Mouse (Mus musculus) MEL (cell line): ENCODE measurements around the gene Gtf2b. TPM values are rescaled to one million over a fixed set of nuclear protein-coding genes. Genes with fewer than 3 reads are reported as not detected.
A peak's percentile ranks its signal among the peaks of the same experiment; 100 is the strongest.

ENCODE experiments used
- DNase-seq: peaks from one replicate; pipeline ENCODE4 v3.0.0; 2011; ENCODE audit warnings: low read depth, low spot score
- H3K27ac ChIP-seq: 2 replicates; pipeline ENCODE4 v1.5.1; 2012; ENCODE audit warnings: low read depth, mild to moderate bottlenecking, control low read depth, low read length, moderate library complexity; ENCODE audit not compliant: control insufficient read depth
- H3K27me3 ChIP-seq, 2 experiments: fragments of 150-350 bp in 1 of 2; sonication (generic) in 1 of 2; 2 replicates each; pipeline ENCODE4 v1.6.1; 2012; ENCODE audit warnings: low read length in 2 of 2, mild to moderate bottlenecking in 2 of 2, improper control_type of control experiment in 1 of 2, moderate library complexity in 1 of 2; ENCODE audit not compliant: insufficient read depth in 2 of 2, control insufficient read depth in 1 of 2
- H3K36me3 ChIP-seq, 2 experiments: 2 replicates each; pipeline ENCODE4 v1.6.1; 2012 to 2014; ENCODE audit warnings: low read length in 2 of 2, improper control_type of control experiment in 1 of 2, inconsistent platforms in 1 of 2, mild to moderate bottlenecking in 1 of 2; ENCODE audit not compliant: insufficient read depth in 2 of 2, control insufficient read depth in 1 of 2
- H3K4me1 ChIP-seq, 2 experiments: fragments of 150-350 bp in 1 of 2; sonication (generic) in 1 of 2; 2 replicates each; pipeline ENCODE4 v1.6.1; 2012; ENCODE audit warnings: low read length in 2 of 2, improper control_type of control experiment in 1 of 2, mild to moderate bottlenecking in 1 of 2; ENCODE audit not compliant: insufficient read depth in 2 of 2, control insufficient read depth in 1 of 2
- H3K4me3 ChIP-seq, 2 experiments: fragments of 150-350 bp in 1 of 2; sonication (generic) in 1 of 2; 2 replicates each; pipeline ENCODE4 v1.5.1; 2012; ENCODE audit warnings: low read depth in 2 of 2, low read length in 2 of 2, mild to moderate bottlenecking in 2 of 2, moderate library complexity in 2 of 2, control low read depth in 1 of 2, improper control_type of control experiment in 1 of 2; ENCODE audit not compliant: control insufficient read depth in 1 of 2, insufficient read depth in 1 of 2
- H3K79me2 ChIP-seq: 2 replicates; pipeline ENCODE4 v1.6.1; 2012; ENCODE audit warnings: mild to moderate bottlenecking, low read length, moderate library complexity; ENCODE audit not compliant: control insufficient read depth, poor library complexity, insufficient read depth
- H3K9ac ChIP-seq: 2 replicates; pipeline ENCODE4 v1.6.1; 2012; ENCODE audit warnings: low read depth, mild to moderate bottlenecking, control low read depth, low read length, moderate library complexity; ENCODE audit not compliant: control insufficient read depth, poor library complexity, severe bottlenecking
- H3K9me3 ChIP-seq: fragments of 150-350 bp; sonication (generic); replicated peaks from 2 replicates; pipeline ENCODE4 v1.6.1; 2012; ENCODE audit warnings: mild to moderate bottlenecking, low read length, improper control_type of control experiment, moderate library complexity; ENCODE audit not compliant: insufficient read depth
- CHD1 ChIP-seq: IDR thresholded peaks from 2 replicates; pipeline ENCODE4 v1.6.1; 2012; ENCODE audit warnings: low read depth, mild to moderate bottlenecking, inconsistent platforms, low read length, improper control_type of control experiment
- CTCF ChIP-seq, 3 experiments: IDR thresholded peaks in 2 of 3; conservative IDR thresholded peaks in 1 of 3; 2 replicates each; pipeline ENCODE4 v1.5.1; 2011 to 2012; ENCODE audit warnings: low read length in 3 of 3, low read depth in 2 of 3, mild to moderate bottlenecking in 2 of 3, improper control_type of control experiment in 1 of 3, inconsistent platforms in 1 of 3, mixed read lengths in 1 of 3, moderate library complexity in 1 of 3; ENCODE audit not compliant: control insufficient read depth in 1 of 3, insufficient read depth in 1 of 3, poor library complexity in 1 of 3, severe bottlenecking in 1 of 3
- ELF1 ChIP-seq: IDR thresholded peaks from 2 replicates; pipeline ENCODE4 v1.6.1; 2014; ENCODE audit warnings: low read depth, mild to moderate bottlenecking, inconsistent platforms, low read length, improper control_type of control experiment, moderate library complexity
- EP300 ChIP-seq, 2 experiments: IDR thresholded peaks; 2 replicates each; pipeline ENCODE4 v1.6.1; 2011; ENCODE audit warnings: improper control_type of control experiment in 2 of 2, low read length in 2 of 2, low read depth in 1 of 2, mild to moderate bottlenecking in 1 of 2
- ETS1 ChIP-seq: IDR thresholded peaks from 2 replicates; pipeline ENCODE4 v1.6.1; 2012; ENCODE audit warnings: low read depth, mild to moderate bottlenecking, inconsistent platforms, low read length, improper control_type of control experiment, moderate library complexity
- GABPA ChIP-seq: IDR thresholded peaks from 2 replicates; pipeline ENCODE4 v1.6.1; 2012; ENCODE audit warnings: low read depth, mild to moderate bottlenecking, inconsistent platforms, low read length, improper control_type of control experiment, moderate library complexity
- GATA1 ChIP-seq: IDR thresholded peaks from 2 replicates; pipeline ENCODE4 v1.6.1; 2011; ENCODE audit warnings: low read depth, low read length, improper control_type of control experiment
- HCFC1 ChIP-seq: IDR thresholded peaks from 2 replicates; pipeline ENCODE4 v1.6.1; 2012; ENCODE audit warnings: low read depth, mild to moderate bottlenecking, inconsistent platforms, low read length, improper control_type of control experiment, moderate library complexity
- JUND ChIP-seq: IDR thresholded peaks from 2 replicates; pipeline ENCODE4 v1.6.1; 2011; ENCODE audit warnings: low read depth, mild to moderate bottlenecking, improper control_type of control experiment, low read length
- KAT2A ChIP-seq: conservative IDR thresholded peaks from 2 replicates; pipeline ENCODE4 v1.6.1; 2012; ENCODE audit warnings: low read depth, low read length, improper control_type of control experiment, inconsistent platforms
- MAFK ChIP-seq: IDR thresholded peaks from 2 replicates; pipeline ENCODE4 v1.6.1; 2011; ENCODE audit warnings: low read depth, mild to moderate bottlenecking, low read length, improper control_type of control experiment, borderline replicate concordance
- MAZ ChIP-seq: IDR thresholded peaks from 2 replicates; pipeline ENCODE4 v1.6.1; 2012; ENCODE audit warnings: low read depth, mild to moderate bottlenecking, inconsistent platforms, low read length, improper control_type of control experiment
- MEF2A ChIP-seq: IDR thresholded peaks from 2 replicates; pipeline ENCODE4 v1.6.1; 2014; ENCODE audit warnings: low read depth, mild to moderate bottlenecking, inconsistent platforms, low read length, improper control_type of control experiment; ENCODE audit not compliant: poor library complexity, insufficient replicate concordance, severe bottlenecking; ENCODE audit errors: extremely low read depth
- MYB ChIP-seq: IDR thresholded peaks from 2 replicates; pipeline ENCODE4 v1.6.1; 2011; ENCODE audit warnings: mild to moderate bottlenecking, low read depth, low read length, improper control_type of control experiment
- MYC ChIP-seq: IDR thresholded peaks from 2 replicates; pipeline ENCODE4 v1.6.1; 2011; ENCODE audit warnings: low read depth, mild to moderate bottlenecking, low read length, improper control_type of control experiment, moderate library complexity
- NELFE ChIP-seq: IDR thresholded peaks from 2 replicates; pipeline ENCODE4 v1.6.1; 2011; ENCODE audit warnings: low read depth, low read length, improper control_type of control experiment
- POLR2A ChIP-seq, 2 experiments: IDR thresholded peaks; 2 replicates each; pipeline ENCODE4 v1.6.1; 2011 to 2012; ENCODE audit warnings: low read length in 2 of 2, mild to moderate bottlenecking in 2 of 2, control low read depth in 1 of 2, improper control_type of control experiment in 1 of 2, low read depth in 1 of 2, moderate library complexity in 1 of 2; ENCODE audit not compliant: control insufficient read depth in 1 of 2, insufficient read depth in 1 of 2, poor library complexity in 1 of 2
- POLR2AphosphoS2 ChIP-seq: IDR thresholded peaks from 2 replicates; pipeline ENCODE4 v1.6.1; 2011; ENCODE audit warnings: low read length, improper control_type of control experiment
- POLR2AphosphoS5 ChIP-seq: IDR thresholded peaks from 2 replicates; pipeline ENCODE4 v1.6.1; 2012; ENCODE audit warnings: low read depth, borderline replicate concordance, mild to moderate bottlenecking, inconsistent platforms, low read length, moderate library complexity, mixed read lengths
- RCOR1 ChIP-seq: IDR thresholded peaks from 2 replicates; pipeline ENCODE4 v1.6.1; 2012; ENCODE audit warnings: low read depth, mild to moderate bottlenecking, inconsistent platforms, low read length, improper control_type of control experiment
- SMC3 ChIP-seq: IDR thresholded peaks from 2 replicates; pipeline ENCODE4 v1.6.1; 2011; ENCODE audit warnings: low read depth, low read length, improper control_type of control experiment
- TAL1 ChIP-seq: IDR thresholded peaks from 2 replicates; pipeline ENCODE4 v1.6.1; 2012; ENCODE audit warnings: mild to moderate bottlenecking, inconsistent platforms, low read length, moderate library complexity, mixed read lengths
- TCF12 ChIP-seq: IDR thresholded peaks from 2 replicates; pipeline ENCODE4 v1.6.1; 2014; ENCODE audit warnings: low read depth, mild to moderate bottlenecking, inconsistent platforms, low read length, improper control_type of control experiment, moderate library complexity
- UBTF ChIP-seq: IDR thresholded peaks from 2 replicates; pipeline ENCODE4 v1.6.1; 2012; ENCODE audit warnings: low read depth, mild to moderate bottlenecking, inconsistent platforms, low read length, improper control_type of control experiment, moderate library complexity, borderline replicate concordance; ENCODE audit not compliant: insufficient read depth
- USF1 ChIP-seq: IDR thresholded peaks from 2 replicates; pipeline ENCODE4 v1.6.1; 2014; ENCODE audit warnings: low read depth, mild to moderate bottlenecking, inconsistent platforms, low read length, improper control_type of control experiment, moderate library complexity
- USF2 ChIP-seq, 2 experiments: IDR thresholded peaks; 2 replicates each; pipeline ENCODE4 v1.6.1; 2011 to 2012; ENCODE audit warnings: improper control_type of control experiment in 2 of 2, low read length in 2 of 2, borderline replicate concordance in 1 of 2, inconsistent platforms in 1 of 2, low read depth in 1 of 2, mild to moderate bottlenecking in 1 of 2; ENCODE audit not compliant: insufficient read depth in 1 of 2
- ZC3H11A ChIP-seq: IDR thresholded peaks from 2 replicates; pipeline ENCODE4 v1.6.1; 2012; ENCODE audit warnings: low read depth, mild to moderate bottlenecking, inconsistent platforms, low read length, improper control_type of control experiment
- ZKSCAN1 ChIP-seq: IDR thresholded peaks from 2 replicates; pipeline ENCODE4 v1.6.1; 2012; ENCODE audit warnings: low read depth, mild to moderate bottlenecking, inconsistent platforms, low read length, improper control_type of control experiment, moderate library complexity
- ZMIZ1 ChIP-seq: IDR thresholded peaks from 2 replicates; pipeline ENCODE4 v1.6.1; 2012; ENCODE audit warnings: low read depth, mild to moderate bottlenecking, inconsistent platforms, low read length, improper control_type of control experiment, moderate library complexity
- ZNF384 ChIP-seq: IDR thresholded peaks from 2 replicates; pipeline ENCODE4 v1.6.1; 2012; ENCODE audit warnings: low read depth, mild to moderate bottlenecking, inconsistent platforms, low read length, improper control_type of control experiment
- polyA plus RNA-seq, 2 experiments: library from polyadenylated mRNA; stranded (reverse) in 1 of 2; unstranded in 1 of 2; fragments of >175 nt in 1 of 2; fragments of >200 nt in 1 of 2; gene quantifications; 2 replicates each; pipeline versions ENCODE4 v1.2.1 to v1.2.4; 2012; ENCODE audit warnings: low replicate concordance in 2 of 2, low read depth in 1 of 2; ENCODE audit not compliant: insufficient read length in 2 of 2, insufficient read depth in 1 of 2, missing spikeins in 1 of 2
- total RNA-seq: library from RNA; depleted of rRNA; stranded (reverse); fragments of 300-350 nt; gene quantifications from 2 replicates; pipeline ENCODE4 v1.2.3, GENCODE M21; 2012

Gtf2b gene
- total and polyA plus RNA-seq, 3 experiments, result 35.5 to 40.0 TPM; not detected in 1

- peaks cover 3 to 16% of the 10 kb centered on the region in 2 experiments for H3K4me1 ChIP-seq
- no peaks in the 10 kb centered on the region for H3K27me3 ChIP-seq
- H3K79me2 ChIP-seq, result no peaks in the 10 kb centered on the region
- TF ChIP-seq HCFC1, result no peak
- TF ChIP-seq ZC3H11A, result no peak
- TF ChIP-seq JUND, result no peak
- TF ChIP-seq MAFK, result no peak
- TF ChIP-seq ZMIZ1, result no peak
- no peak for TF ChIP-seq ETS1
- no peak for TF ChIP-seq GABPA
- no peak for TF ChIP-seq USF2 (IDR thresholded peaks at IDR 0.05; ENCODE audit: borderline replicate concordance in 1 of 2, insufficient read depth in 1 of 2, low read depth in 1 of 2, low read length in 2 of 2)
- TF ChIP-seq KAT2A, result no peak
- TF ChIP-seq RCOR1, result no peak
- TF ChIP-seq MAZ, result no peak
- TF ChIP-seq MYB, result no peak
- no peak for TF ChIP-seq CTCF (IDR thresholded peaks at IDR 0.05 in 2 of 3, conservative IDR thresholded peaks at IDR 0.05 in 1 of 3; ENCODE audit: control insufficient read depth in 1 of 3, insufficient read depth in 1 of 3, low read depth in 2 of 3, low read length in 3 of 3, poor library complexity in 1 of 3, severe bottlenecking in 1 of 3)
- H3K9ac ChIP-seq, result no peak overlapping the region
- H3K36me3 ChIP-seq, result peaks cover 0 to 13% of the 10 kb centered on the region in 2 experiments; a peak in 2 of 4 replicates
- H3K4me3 ChIP-seq, result no peak overlapping the region
- H3K27ac ChIP-seq, result no peak overlapping the region
- DNase-seq, result no peak
- H3K9me3 ChIP-seq, result no peaks in the 10 kb centered on the region
These were observed 9.5 kb upstream of the Gtf2b start for GRCm38 (mm10) chr3:142755132-142755867.

GRCm38 (mm10) chr3:142757841-142758240 is 7.0 kb upstream of the Gtf2b start:
- Histone ChIP-seq H3K36me3 (peaks cover 0 to 13% of the 10 kb centered on the region in 2 experiments; a peak in 2 of 4 replicates), H3K27me3 (no peaks in the 10 kb centered on the region)
- DNase-seq, result peak; percentile 67
- no peak for TF ChIP-seq POLR2AphosphoS5
- no peak for TF ChIP-seq MEF2A
- TF ChIP-seq GATA1, result peak; percentile 93
- TF ChIP-seq UBTF, result no peak
- no peak for TF ChIP-seq MAZ
- no peak for TF ChIP-seq POLR2A (IDR thresholded peaks at IDR 0.05; ENCODE audit: control insufficient read depth in 1 of 2, insufficient read depth in 1 of 2, low read depth in 1 of 2, low read length in 2 of 2, poor library complexity in 1 of 2)
- no peak for TF ChIP-seq KAT2A
- no peak for TF ChIP-seq CHD1
- TF ChIP-seq ETS1, result peak; percentile 81
- TF ChIP-seq MYC, result peak; percentile 71; the same call in 1 of the 2 replicates
- TF ChIP-seq ZNF384, result no peak
- TF ChIP-seq TAL1, result peak; percentile 17; the same call in 1 of the 2 replicates
- no peak for TF ChIP-seq ZKSCAN1
- TF ChIP-seq POLR2AphosphoS2, result no peak
- peak; percentile 79 to 82 for TF ChIP-seq EP300 (IDR thresholded peaks at IDR 0.05; ENCODE audit: low read depth in 1 of 2, low read length in 2 of 2)
- TF ChIP-seq USF1, result no peak; the same call in 1 of the 2 replicates
- TF ChIP-seq NELFE, result no peak
- TF ChIP-seq TCF12, result peak; percentile 84
- TF ChIP-seq SMC3, result no peak
- TF ChIP-seq ELF1, result no peak
- TF ChIP-seq MYB, result 0 out of 2 replicates have a peak, but pooled peaks have one; percentile 35
- TF ChIP-seq GABPA, result no peak

More at GRCm38 (mm10) chr3:142757841-142758240, 7.0 kb upstream of the Gtf2b start:
- no peak overlapping the region for H3K9ac ChIP-seq
- H3K9me3 ChIP-seq, result no peaks in the 10 kb centered on the region
- no peaks in the 10 kb centered on the region for H3K79me2 ChIP-seq
- peaks cover 3 to 16% of the 10 kb centered on the region in 2 experiments for H3K4me1 ChIP-seq
- H3K4me3 ChIP-seq, result peak overlapping the region; percentile 6 to 25; a peak in 2 of 4 replicates
- H3K27ac ChIP-seq, result no peak overlapping the region
